Mouse (Mus musculus): ENCODE data around the gene Vmn2r89.
"Not testable (repeated sequence)": the region's sequence is repeated elsewhere in the genome, so short reads cannot be mapped to it uniquely, and the experiment has no call there.

The Vmn2r89 gene

GRCm38 (mm10) chr14:51451557-51451956 lies at the start of gene Vmn2r89:
Vmn2r89 (plus strand) TSS chr14:51451857.
- DNase-seq (ENCODE audit: low spot score in 2 of 2): not testable (repeated sequence)

- no peak for DNase-seq (ENCODE audit: low spot score in 2 of 2)
Measured at GRCm38 (mm10) chr14:51410520-51410919, 41.1 kb upstream of the Vmn2r89 start, which contains the start of gene Vmn2r88. Vmn2r88 (plus strand) TSS chr14:51410820.

- DNase-seq (ENCODE audit: low spot score in 2 of 2): no peak
Measured at GRCm38 (mm10) chr14:51423885-51424284, 27.8 kb upstream of the Vmn2r89 start.

DNA sequence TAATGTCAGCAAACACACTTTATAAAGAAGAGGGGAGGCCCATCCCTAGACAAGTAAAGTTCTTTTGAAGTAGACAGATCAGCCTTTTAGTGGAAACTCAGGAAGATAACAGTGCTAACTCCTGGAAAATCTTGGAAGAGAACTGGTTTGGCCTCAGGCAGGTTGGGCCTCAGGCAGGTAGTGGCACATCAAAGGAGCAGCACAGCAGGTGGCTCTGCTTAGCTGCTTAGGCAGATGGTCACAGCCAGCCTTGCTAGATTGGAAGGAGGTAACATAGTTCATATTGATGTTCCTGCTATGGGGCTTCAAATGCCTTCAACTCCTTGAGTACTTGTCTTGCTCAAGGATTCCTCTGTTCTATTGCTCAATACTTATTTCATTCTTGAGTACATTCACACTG lies 21.5 kb upstream of the Vmn2r89 start:
- DNase-seq (ENCODE audit: low spot score in 2 of 2): not testable (repeated sequence)

- DNase-seq (ENCODE audit: low spot score in 2 of 2): no peak
Measured at GRCm38 (mm10) chr14:51434546-51434945, 17.1 kb upstream of the Vmn2r89 start.

DNA sequence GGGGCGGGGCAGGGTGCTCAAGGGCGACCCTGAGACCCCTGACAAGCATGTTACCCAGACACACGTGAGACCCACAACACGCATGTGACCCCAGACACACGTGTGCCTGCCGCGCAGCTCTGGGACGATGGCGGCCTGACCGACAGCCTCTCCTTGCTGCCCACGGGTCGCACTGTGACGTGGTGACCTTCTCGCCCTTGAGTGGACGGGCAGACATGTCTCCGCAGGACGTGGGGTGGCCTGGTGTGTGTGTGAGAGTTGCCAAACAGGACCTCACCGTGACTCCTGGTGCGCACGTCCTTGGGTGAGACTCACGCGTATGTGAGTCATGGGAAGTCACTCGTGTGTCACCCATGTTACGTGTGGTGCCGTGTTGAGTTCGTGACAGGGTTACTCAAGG lies 16.6 kb upstream of the Vmn2r89 start:
- no peak for DNase-seq (ENCODE audit: low spot score in 2 of 2)

- no peak for DNase-seq (ENCODE audit: low spot score in 2 of 2)
Measured at GRCm38 (mm10) chr14:51438955-51439354, 12.7 kb upstream of the Vmn2r89 start.

GRCm38 (mm10) chr14:51480278-51480677 lies 28.6 kb downstream of the Vmn2r89 start:
- not testable (repeated sequence) for DNase-seq (ENCODE audit: low spot score in 2 of 2)

DNA sequence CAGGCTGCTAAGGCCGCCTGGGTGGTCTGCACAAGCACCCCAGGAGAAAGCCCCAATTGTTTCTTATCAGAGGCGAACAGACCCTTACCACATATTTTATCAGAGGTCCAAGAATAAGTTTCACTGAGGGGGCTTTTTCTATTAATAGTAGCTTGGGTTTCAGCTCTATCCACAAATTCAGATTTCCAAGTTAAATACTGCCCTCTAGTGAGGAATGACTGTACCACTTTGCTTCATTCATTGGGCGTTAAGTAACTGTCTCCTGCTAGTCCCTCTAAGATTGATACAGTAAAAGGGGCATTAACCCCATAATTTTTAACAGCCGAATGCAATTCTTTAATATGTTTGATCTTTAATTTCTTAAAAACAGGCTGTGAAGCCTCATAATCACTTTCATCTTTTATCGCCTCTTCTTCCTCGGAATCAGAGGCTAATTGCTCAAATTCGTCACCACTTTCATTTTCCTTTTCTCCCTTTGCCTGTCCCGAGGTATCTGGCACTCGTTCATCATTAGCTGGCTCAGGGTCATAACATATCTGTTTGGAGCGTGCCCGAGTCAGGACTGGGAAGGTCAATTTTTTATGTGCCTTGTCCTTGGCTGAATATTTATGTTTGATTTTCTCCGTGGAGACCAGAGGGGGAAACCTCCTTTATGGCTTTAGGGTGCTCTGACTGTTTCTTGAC lies 29.8 kb downstream of the Vmn2r89 start:
- DNase-seq (ENCODE audit: low spot score in 2 of 2): not testable (repeated sequence)

GRCm38 (mm10) chr14:51482051-51482715 lies 30.5 kb downstream of the Vmn2r89 start:
- no peak for DNase-seq (ENCODE audit: low spot score in 2 of 2)

DNA sequence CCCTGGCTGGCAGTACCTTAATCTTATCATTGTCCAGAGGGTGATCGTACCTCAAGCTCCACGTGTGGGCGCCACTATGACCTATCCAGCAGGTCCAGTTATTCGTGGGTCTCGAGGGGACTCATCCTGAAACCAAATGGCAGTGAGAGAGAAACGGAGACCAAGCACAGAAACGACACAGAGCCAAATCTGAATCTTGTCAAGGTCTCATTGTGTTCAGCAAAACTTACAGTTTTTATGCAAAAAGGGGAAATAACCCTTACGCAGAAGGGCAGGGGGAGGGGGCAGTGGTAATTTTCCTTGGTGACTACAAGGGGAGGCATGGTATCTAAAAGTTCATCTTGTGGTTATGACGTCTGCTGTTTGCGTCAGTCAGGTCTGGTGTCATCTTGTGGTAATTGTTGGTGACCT lies 31.3 kb downstream of the Vmn2r89 start:
- DNase-seq (ENCODE audit: low spot score in 2 of 2): not testable (repeated sequence)

DNA sequence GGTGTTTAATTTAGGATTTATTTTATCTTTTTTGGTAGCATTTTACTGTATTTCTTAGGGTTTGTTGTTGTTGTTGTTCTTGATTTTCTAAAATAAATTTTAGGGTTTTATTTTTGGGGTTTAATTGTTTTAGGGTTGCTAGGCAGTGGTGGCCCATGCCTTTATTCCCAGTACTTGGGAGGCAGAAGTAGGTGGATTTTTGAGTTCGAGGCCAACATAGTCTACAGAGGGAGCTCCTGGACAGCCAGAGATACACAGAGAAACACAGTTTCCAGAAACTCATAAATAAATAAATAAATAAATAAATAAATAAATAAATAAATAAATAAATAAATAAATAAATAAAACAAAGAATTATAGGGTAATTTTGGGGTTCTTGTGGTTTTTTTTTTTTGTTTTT lies 32.0 kb downstream of the Vmn2r89 start:
- DNase-seq (ENCODE audit: low spot score in 2 of 2): no peak

DNA sequence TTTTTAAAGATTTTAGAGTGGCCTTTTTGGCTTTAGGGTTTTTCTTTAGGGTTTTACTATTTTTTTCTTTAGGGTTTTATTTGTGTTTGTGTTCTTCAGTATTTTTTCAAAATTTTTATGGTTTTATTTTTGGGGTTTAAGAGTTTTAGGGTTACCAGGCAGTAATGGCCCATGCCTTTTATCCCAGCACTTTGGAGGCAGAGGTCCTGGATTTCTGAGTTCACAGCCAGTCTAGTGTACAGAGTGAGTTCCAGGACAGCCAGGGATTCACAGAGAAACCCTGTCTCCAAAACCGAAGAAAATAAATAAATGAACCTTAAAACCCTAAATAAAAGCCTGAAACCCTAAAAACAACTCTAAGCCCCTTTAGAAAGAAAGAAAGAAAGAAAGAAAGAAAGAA lies 34.5 kb downstream of the Vmn2r89 start:
- DNase-seq (ENCODE audit: low spot score in 2 of 2): no peak

DNA sequence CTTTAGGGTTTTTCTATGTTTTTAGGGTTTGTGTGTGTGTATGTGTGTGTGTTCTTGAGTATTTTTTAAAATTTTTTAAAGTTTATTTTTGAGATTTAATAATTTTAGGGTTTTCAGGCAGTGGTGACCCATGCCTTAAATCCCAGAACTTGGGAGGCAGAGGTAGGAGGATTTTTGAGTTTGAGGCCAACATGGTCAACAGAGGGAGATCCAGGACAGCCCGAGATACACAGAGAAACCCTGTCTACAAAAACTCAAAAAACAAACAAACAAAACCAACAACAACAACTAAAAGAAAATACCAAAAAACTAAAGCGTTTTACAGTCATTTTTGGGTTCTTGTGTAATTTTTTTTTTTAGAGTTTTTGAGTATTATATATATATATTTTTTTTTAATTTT lies 44.1 kb downstream of the Vmn2r89 start:
- no peak for DNase-seq (ENCODE audit: low spot score in 2 of 2)

- DNase-seq (ENCODE audit: low spot score in 2 of 2): no peak
Measured at GRCm38 (mm10) chr14:51496955-51497354, 45.3 kb downstream of the Vmn2r89 start.

GRCm38 (mm10) chr14:51497958-51498357 lies 46.3 kb downstream of the Vmn2r89 start:
- no peak for DNase-seq (ENCODE audit: low spot score in 2 of 2)

DNA sequence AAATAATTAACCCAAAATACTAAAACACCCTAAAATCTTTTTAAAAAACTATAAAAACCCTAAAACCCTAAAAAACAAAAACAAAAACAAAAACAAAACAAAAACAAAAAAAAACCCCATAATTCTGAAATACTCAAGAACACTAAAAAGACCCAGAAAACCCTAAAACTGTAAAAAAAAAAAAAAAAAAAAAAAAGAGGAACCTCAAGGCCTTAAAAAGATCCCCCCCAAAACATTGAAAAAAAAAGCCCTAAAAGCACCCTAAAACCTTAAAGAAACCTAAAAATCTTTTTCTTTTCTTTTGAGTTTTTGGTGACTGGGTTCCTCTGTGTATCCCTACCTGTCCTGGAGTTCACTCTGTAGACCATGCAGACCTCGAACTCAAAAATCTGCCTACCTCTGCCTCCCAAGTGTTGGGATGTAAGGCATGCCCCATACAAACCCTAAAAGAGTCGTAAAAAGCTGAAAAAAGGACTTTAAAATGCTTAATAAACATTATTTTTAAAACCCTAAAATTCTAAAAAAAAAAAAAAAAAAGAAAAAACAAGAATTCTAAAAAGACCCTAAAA lies 48.1 kb downstream of the Vmn2r89 start:
- no peak for DNase-seq (ENCODE audit: low spot score in 2 of 2)

- no peak for DNase-seq (ENCODE audit: low spot score in 2 of 2)
Measured at GRCm38 (mm10) chr14:51500461-51500860, 48.8 kb downstream of the Vmn2r89 start.

DNA sequence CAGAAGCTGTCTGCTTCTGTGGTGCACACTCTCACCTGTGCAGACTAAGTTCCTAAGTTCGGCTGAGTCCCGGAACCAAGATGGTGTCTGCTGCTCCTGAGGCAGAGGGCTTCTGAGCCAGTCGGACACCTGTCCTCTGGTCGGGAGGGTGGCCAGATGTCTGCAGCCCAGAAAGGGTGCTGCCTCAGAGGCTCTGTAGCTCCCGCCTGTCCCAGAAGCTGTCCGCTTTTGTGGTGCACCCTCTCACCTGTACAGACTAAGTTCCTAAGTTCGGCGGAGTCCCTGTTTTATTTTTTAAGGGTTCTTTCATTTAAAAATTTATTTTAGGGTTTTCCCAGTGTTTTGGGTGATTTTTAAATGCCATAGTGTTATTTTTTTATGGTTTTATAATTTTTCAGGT lies 55.8 kb downstream of the Vmn2r89 start:
- no peak for DNase-seq (ENCODE audit: low spot score in 2 of 2)

All from right cerebral cortex, postnatal 36 days (tissue).